Mouse (Mus musculus) liver, embryonic 15.5 days (tissue): ENCODE measurements around the gene Pde10a. TPM values are rescaled to one million over a fixed set of nuclear protein-coding genes. Genes with fewer than 3 reads are reported as not detected.

Experiments
- ATAC-seq: fragments of 200-750 bp; cut with Nextera tagmentation; 2 replicates; pipeline ENCODE4 v1.8.0; 2017; ENCODE audit warnings: moderate number of reproducible peaks, mild to moderate bottlenecking, moderate library complexity; ENCODE audit not compliant: insufficient read depth
- H3K27ac ChIP-seq: fragments of 300-500 bp; sonication (generic); replicated peaks from 2 replicates; pipeline ENCODE4 v1.5.1; 2015; ENCODE audit warnings: mild to moderate bottlenecking, inconsistent platforms
- H3K27me3 ChIP-seq: fragments of 300-500 bp; sonication (generic); 2 replicates; pipeline ENCODE4 v1.6.1; 2015; ENCODE audit warnings: mild to moderate bottlenecking, inconsistent platforms
- H3K36me3 ChIP-seq: fragments of 300-500 bp; sonication (generic); replicated peaks from 2 replicates; pipeline ENCODE4 v1.6.1; 2015; ENCODE audit warnings: moderate library complexity, mild to moderate bottlenecking, inconsistent platforms
- H3K4me1 ChIP-seq: fragments of 300-500 bp; sonication (generic); replicated peaks from 2 replicates; pipeline ENCODE4 v1.6.1; 2015; ENCODE audit warnings: inconsistent platforms
- H3K4me2 ChIP-seq: fragments of 300-500 bp; sonication (generic); 2 replicates; pipeline ENCODE4 v1.6.1; 2015; ENCODE audit warnings: moderate library complexity, mild to moderate bottlenecking, inconsistent platforms
- H3K4me3 ChIP-seq: fragments of 300-500 bp; sonication (generic); replicated peaks from 2 replicates; pipeline ENCODE4 v1.5.1; 2015; ENCODE audit warnings: mild to moderate bottlenecking, inconsistent platforms
- H3K9ac ChIP-seq: fragments of 300-500 bp; sonication (generic); 2 replicates; pipeline ENCODE4 v1.6.1; 2015; ENCODE audit warnings: moderate library complexity, mild to moderate bottlenecking, inconsistent platforms
- H3K9me3 ChIP-seq: fragments of 300-500 bp; sonication (generic); replicated peaks from 2 replicates; pipeline ENCODE4 v1.6.1; 2016; ENCODE audit warnings: inconsistent platforms
- WGBS: fragments of 180-500 bp; shearing (Covaris S2); methylation state at CpG from one replicate; pipeline ENCODE4 v1.1.7; 2015; ENCODE audit warnings: mixed read lengths; ENCODE audit not compliant: insufficient replicate concordance; 5-methylcytosine and 5-hydroxymethylcytosine counted together
- polyA plus RNA-seq: library from polyadenylated mRNA; unstranded; fragments of >200 nt; fragmentation: Nextera tagmentation; extraction: Ambion mirVana; gene quantifications from 2 replicates; pipeline ENCODE4 v1.2.1, GENCODE M21; 2015

Pde10a gene
- 0.53 and 0.67 TPM in 2 replicates for polyA plus RNA-seq

- Histone ChIP-seq H3K4me2 (peak within 1 kb of the TSS; percentile 49), H3K36me3 (no peaks in the 10 kb centered on the region), H3K4me3 (peak within 1 kb of the TSS; percentile 31), H3K9ac (no peak within 1 kb of the TSS), H3K27me3 (peaks cover 69% of the 10 kb centered on the region), H3K4me1 (no peaks in the 10 kb centered on the region), H3K27ac (no peak within 1 kb of the TSS), H3K9me3 (no peaks in the 10 kb centered on the region)
- 5% methylated on average over 22 of the region's 22 CpGs for WGBS
- ATAC-seq: no peak
Observed at GRCm38 (mm10) chr17:8525225-8525721, at the start of gene Pde10a. Pde10a (plus strand) TSS chr17:8525372.

GRCm38 (mm10) chr17:8478554-8478953, 46.6 kb upstream of the Pde10a start:
- Histone ChIP-seq H3K4me3 (no peak overlapping the region), H3K4me1 (no peaks in the 10 kb centered on the region), H3K9me3 (no peaks in the 10 kb centered on the region), H3K27me3 (no peaks in the 10 kb centered on the region; the same call in 1 of the 2 replicates), H3K9ac (no peak overlapping the region), H3K27ac (no peak overlapping the region), H3K36me3 (no peaks in the 10 kb centered on the region), H3K4me2 (no peak overlapping the region)
- WGBS: 50% methylated on average over 3 of the region's 3 CpGs
- no peak for ATAC-seq

- WGBS: 62% methylated on average over 9 of the region's 9 CpGs
- Histone ChIP-seq H3K27ac (no peak overlapping the region), H3K9me3 (no peaks in the 10 kb centered on the region), H3K27me3 (no peaks in the 10 kb centered on the region), H3K4me2 (no peak overlapping the region), H3K36me3 (no peaks in the 10 kb centered on the region), H3K4me1 (no peaks in the 10 kb centered on the region), H3K9ac (no peak overlapping the region), H3K4me3 (no peak overlapping the region)
- no peak for ATAC-seq
Observed at GRCm38 (mm10) chr17:8479493-8480128, 45.6 kb upstream of the Pde10a start.

GRCm38 (mm10) chr17:8481797-8482196, 43.4 kb upstream of the Pde10a start:
- Histone ChIP-seq H3K9me3 (no peaks in the 10 kb centered on the region), H3K9ac (no peak overlapping the region), H3K4me3 (no peak overlapping the region), H3K4me2 (no peak overlapping the region), H3K27ac (no peak overlapping the region), H3K4me1 (no peaks in the 10 kb centered on the region), H3K36me3 (no peaks in the 10 kb centered on the region), H3K27me3 (0 out of 2 replicates have a peak, but pooled peaks cover 4% of the 10 kb centered on the region)
- 67% methylated on average over 10 of the region's 10 CpGs for WGBS
- ATAC-seq: no peak

GRCm38 (mm10) chr17:8482876-8483275, 42.3 kb upstream of the Pde10a start:
- Histone ChIP-seq H3K36me3 (no peaks in the 10 kb centered on the region), H3K9ac (no peak overlapping the region), H3K27me3 (0 out of 2 replicates have a peak, but pooled peaks cover 4% of the 10 kb centered on the region), H3K9me3 (no peaks in the 10 kb centered on the region), H3K4me3 (no peak overlapping the region), H3K4me1 (no peaks in the 10 kb centered on the region), H3K4me2 (no peak overlapping the region), H3K27ac (no peak overlapping the region)
- WGBS: 68% methylated on average over 7 of the region's 7 CpGs
- ATAC-seq: no peak

GRCm38 (mm10) chr17:8484246-8484645, 40.9 kb upstream of the Pde10a start:
- Histone ChIP-seq H3K27me3 (0 out of 2 replicates have a peak, but pooled peaks cover 4% of the 10 kb centered on the region), H3K36me3 (no peaks in the 10 kb centered on the region), H3K4me2 (no peak overlapping the region), H3K4me1 (no peaks in the 10 kb centered on the region), H3K27ac (no peak overlapping the region), H3K4me3 (no peak overlapping the region), H3K9me3 (no peaks in the 10 kb centered on the region), H3K9ac (no peak overlapping the region)
- 34% methylated on average over 3 of the region's 3 CpGs for WGBS
- ATAC-seq: no peak

GRCm38 (mm10) chr17:8485146-8485545, 40.0 kb upstream of the Pde10a start:
- H3K4me2 ChIP-seq: no peak overlapping the region
- H3K27me3 ChIP-seq: 0 out of 2 replicates have a peak, but pooled peaks cover 4% of the 10 kb centered on the region
- H3K36me3 ChIP-seq: no peaks in the 10 kb centered on the region
- no peak for ATAC-seq
- no peaks in the 10 kb centered on the region for H3K9me3 ChIP-seq
- no peaks in the 10 kb centered on the region for H3K4me1 ChIP-seq
- H3K27ac ChIP-seq: no peak overlapping the region
- H3K4me3 ChIP-seq: no peak overlapping the region
- no peak overlapping the region for H3K9ac ChIP-seq

GRCm38 (mm10) chr17:8487824-8488223, 37.3 kb upstream of the Pde10a start:
- H3K27me3 ChIP-seq: 0 out of 2 replicates have a peak, but pooled peaks cover 4% of the 10 kb centered on the region
- H3K9me3 ChIP-seq: no peaks in the 10 kb centered on the region
- H3K36me3 ChIP-seq: no peaks in the 10 kb centered on the region
- H3K4me3 ChIP-seq: no peak overlapping the region
- H3K27ac ChIP-seq: no peak overlapping the region
- H3K4me2 ChIP-seq: no peak overlapping the region
- no peak for ATAC-seq
- no peaks in the 10 kb centered on the region for H3K4me1 ChIP-seq
- H3K9ac ChIP-seq: no peak overlapping the region
- WGBS: 46% methylated on average over 12 of the region's 12 CpGs

- Histone ChIP-seq H3K4me2 (no peak overlapping the region), H3K4me3 (no peak overlapping the region), H3K27ac (no peak overlapping the region), H3K36me3 (no peaks in the 10 kb centered on the region), H3K27me3 (no peaks in the 10 kb centered on the region), H3K9ac (no peak overlapping the region), H3K4me1 (no peaks in the 10 kb centered on the region), H3K9me3 (no peaks in the 10 kb centered on the region)
- no peak for ATAC-seq
- 72% methylated on average over 5 of the region's 5 CpGs for WGBS
Observed at GRCm38 (mm10) chr17:8490971-8491370, 34.2 kb upstream of the Pde10a start.

GRCm38 (mm10) chr17:8493461-8493860, 31.7 kb upstream of the Pde10a start:
- Histone ChIP-seq H3K9me3 (no peaks in the 10 kb centered on the region), H3K27ac (no peak overlapping the region), H3K36me3 (no peaks in the 10 kb centered on the region), H3K4me3 (no peak overlapping the region), H3K27me3 (no peaks in the 10 kb centered on the region), H3K4me2 (no peak overlapping the region), H3K4me1 (no peaks in the 10 kb centered on the region), H3K9ac (no peak overlapping the region)
- no peak for ATAC-seq
- WGBS: 62% methylated on average over 4 of the region's 4 CpGs

- Histone ChIP-seq H3K9ac (no peak overlapping the region), H3K4me2 (no peak overlapping the region), H3K36me3 (no peaks in the 10 kb centered on the region), H3K4me3 (no peak overlapping the region), H3K27me3 (no peaks in the 10 kb centered on the region), H3K4me1 (no peaks in the 10 kb centered on the region), H3K9me3 (no peaks in the 10 kb centered on the region), H3K27ac (no peak overlapping the region)
- ATAC-seq: no peak
- 65% methylated on average over 1 of the region's 1 CpGs for WGBS
Observed at GRCm38 (mm10) chr17:8498151-8498550, 27.0 kb upstream of the Pde10a start.

- no peak for ATAC-seq
- H3K27ac ChIP-seq: no peak overlapping the region
- H3K36me3 ChIP-seq: no peaks in the 10 kb centered on the region
- 28% methylated on average over 5 of the region's 5 CpGs for WGBS
- no peak overlapping the region for H3K4me2 ChIP-seq
- H3K4me1 ChIP-seq: no peaks in the 10 kb centered on the region
- no peaks in the 10 kb centered on the region for H3K9me3 ChIP-seq
- H3K27me3 ChIP-seq: no peaks in the 10 kb centered on the region
- H3K9ac ChIP-seq: no peak overlapping the region
- H3K4me3 ChIP-seq: no peak overlapping the region
Observed at GRCm38 (mm10) chr17:8498655-8499054, 26.5 kb upstream of the Pde10a start.
